Mouse (Mus musculus) MEL-GATA-1-ER (cell line): ENCODE results near the gene Timmdc1.
"Not testable (repeated sequence)": the region's sequence is repeated elsewhere in the genome, so short reads cannot be mapped to it uniquely, and the experiment has no call there.

Experiments used
- DNase-seq: peaks from one replicate; pipeline ENCODE4 v3.0.0-alpha.2; 2012; ENCODE audit warnings: low read depth; ENCODE audit errors: extremely low read depth

Timmdc1 gene

DNA sequence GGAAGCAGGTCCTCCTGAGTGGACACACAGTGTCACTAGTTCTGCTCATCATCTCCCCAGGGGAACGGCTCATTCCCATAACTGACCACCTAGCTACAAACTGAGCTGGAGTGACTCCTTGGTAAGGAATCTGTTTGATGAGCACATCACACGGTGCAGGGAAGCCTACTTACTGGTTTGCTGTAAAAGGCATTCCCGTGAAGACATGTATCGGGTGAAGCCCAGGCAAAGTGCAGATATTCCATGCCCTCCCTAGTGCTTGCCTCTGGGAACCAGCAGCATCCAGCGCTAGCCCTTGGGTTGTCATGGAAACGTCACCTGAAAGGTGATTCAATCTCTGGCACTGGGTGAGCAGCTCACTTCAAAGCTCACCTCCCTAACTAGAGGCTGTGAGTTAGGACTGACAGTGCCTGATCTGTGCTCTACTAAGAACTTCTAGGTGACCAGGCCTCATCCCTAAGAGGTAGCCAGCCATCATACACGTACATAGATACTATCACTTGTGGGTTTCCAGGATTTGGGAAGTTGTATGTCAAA, 25.8 kb downstream of the Timmdc1 start:
- no peak for DNase-seq

DNA sequence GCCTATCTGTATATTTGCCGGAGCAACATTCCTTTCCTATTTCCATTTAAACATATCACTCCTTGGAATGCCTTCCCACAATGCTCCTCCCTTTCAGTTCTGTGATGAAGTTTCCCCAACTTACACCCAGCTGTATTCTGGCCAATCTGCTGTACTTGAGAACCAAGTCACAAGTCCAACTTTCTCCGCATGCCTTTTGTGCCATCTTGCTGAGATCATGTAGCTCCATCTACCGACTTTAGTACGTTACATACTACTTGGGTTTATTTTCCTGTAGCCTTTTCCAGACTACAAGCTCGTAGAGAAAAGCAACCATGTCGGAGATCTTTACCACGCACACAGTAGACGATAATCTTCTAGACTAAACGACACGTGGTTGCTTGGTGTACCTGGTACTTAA, 28.6 kb downstream of the Timmdc1 start:
- DNase-seq = no peak

GRCm38 (mm10) chr16:38492551-38492950, 29.9 kb downstream of the Timmdc1 start:
- DNase-seq = no peak

DNA sequence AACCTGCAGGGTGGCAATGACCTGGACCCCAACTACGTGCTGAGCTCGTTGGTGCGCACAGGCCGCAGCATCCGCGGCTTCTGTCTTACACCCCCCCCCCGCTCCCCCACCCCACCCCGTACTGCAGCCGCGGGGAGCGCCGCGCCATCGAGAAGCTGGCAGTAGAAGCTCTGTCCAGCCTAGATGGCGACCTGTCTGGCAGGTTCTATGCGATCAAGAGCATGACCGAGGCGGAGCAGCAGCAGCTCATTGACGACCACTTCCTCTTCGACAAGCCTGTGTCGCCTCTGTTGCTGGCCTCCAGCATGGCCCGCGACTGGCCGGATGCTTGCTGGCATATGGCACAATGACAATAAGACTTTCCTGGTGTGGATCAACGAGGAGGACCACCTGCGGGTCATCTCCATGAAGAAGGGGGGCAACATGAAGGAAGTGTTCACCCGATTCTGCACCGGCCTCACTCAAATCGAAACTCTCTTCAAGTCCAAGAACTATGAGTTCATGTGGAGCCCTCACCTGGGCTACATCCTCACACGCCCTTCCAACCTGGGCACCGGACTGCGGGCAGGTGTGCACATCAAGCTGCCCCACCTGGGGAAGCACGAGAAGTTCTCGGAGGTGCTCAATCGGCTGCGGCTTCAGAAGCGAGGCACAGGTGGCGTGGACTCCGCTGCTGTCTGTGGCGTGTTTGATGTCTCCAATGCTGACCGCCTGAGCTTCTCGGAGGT, 38.7 kb downstream of the Timmdc1 start:
- DNase-seq = no peak

DNA sequence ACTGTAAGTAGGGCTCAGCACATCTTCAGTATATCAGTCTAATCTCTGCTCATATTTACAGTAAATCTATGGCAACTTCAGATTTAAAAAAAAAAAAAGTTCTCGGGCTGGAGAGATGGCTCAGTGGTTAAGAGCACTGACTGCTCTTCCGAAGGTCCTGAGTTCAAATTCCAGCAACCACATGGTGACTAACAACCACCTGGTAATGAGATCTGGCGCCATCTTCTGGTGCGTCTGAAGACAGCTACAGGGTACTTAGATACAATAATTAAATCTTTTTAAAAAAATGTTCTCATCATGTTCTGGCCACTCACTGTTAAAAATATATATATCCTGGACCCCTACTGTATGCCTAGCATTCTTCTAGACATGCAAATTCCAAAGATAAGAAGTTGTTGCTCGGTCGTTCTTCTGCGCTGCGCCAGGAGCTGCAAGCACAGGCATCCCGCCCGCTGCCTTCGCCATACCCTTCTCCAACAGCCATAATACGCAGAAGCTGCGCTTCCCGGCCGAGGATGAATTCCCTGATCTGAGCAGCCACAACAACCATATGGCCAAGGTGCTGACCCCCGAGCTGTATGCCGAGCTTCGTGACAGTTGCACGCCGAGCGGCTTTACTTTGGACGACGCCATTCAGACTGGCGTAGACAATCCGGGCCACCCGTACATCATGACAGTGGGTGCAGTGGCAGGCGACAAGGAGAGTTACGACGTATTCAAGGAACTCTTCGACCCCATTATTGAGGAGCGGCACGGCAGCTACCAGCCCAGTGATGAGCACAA, 39.5 kb downstream of the Timmdc1 start:
- DNase-seq = no peak

DNA sequence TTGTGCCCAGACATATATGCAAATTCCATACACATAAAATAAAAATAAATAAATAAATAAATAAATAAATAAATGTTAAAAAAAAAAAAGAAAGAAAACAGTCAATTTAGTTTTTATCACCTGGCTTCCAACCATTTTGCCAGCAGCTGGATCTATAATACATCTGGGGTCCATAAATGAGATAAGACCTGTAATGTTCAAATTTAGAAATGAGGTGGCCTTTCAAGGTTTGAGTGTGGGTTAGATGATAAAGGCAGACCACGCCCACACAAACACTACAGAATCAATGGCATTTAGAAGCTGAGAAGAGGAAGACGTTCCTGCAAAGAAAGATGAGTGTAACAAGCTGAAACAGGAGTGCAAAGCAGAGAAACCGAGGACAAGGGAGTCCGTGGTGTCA, 41.1 kb downstream of the Timmdc1 start:
- peak; percentile 36 for DNase-seq

- no peak for DNase-seq
These were observed 44.2 kb downstream of the Timmdc1 start for GRCm38 (mm10) chr16:38478296-38478695.

- DNase-seq = not testable (repeated sequence)
These were observed 45.2 kb downstream of the Timmdc1 start for GRCm38 (mm10) chr16:38477241-38477608.

DNA sequence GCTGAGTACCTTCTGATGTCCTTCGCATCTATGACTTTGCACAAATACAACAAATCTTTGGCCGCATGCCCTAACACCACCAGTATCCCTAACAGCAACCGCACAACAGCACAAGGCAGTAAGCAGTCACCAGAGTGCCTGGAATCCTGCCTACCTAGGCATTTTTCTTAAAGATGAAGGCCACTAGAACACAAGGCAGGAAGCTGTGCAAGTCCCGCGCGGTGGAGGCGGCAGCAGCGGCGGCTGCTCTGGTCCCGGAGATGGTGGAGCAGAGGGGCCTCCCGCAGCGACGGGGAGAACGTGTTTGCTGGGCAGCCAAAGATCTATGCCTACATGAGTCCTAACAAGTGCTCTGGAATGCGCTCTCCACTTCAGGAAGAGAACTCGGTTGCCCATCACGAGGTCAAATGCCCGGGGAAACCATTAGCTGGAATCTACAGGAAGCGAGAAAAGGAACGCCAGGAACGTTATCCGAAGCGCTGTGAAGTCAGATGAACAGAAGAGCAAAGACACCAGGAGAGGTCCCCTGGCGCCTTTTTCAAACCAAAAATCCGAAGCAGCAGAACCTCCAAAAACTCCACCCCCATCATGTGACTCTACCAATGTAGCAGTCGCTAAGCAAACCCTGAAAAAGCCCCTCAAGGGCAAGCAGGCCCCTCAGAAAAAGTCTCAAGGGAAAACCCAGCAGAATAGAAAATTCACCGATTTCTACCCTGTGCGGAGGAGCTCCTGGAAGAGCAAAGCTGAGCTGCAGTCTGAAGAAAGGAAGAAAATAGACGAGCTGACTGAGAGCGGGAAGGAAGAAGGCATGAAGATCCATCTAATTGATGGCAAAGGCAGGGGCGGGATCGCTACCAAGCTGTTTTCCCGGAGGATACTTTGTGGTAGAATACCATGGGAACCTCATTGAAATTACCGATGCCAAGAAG, 45.9 kb downstream of the Timmdc1 start:
- no peak for DNase-seq

- no peak for DNase-seq
These were observed 46.7 kb downstream of the Timmdc1 start for GRCm38 (mm10) chr16:38475681-38476311.

DNA sequence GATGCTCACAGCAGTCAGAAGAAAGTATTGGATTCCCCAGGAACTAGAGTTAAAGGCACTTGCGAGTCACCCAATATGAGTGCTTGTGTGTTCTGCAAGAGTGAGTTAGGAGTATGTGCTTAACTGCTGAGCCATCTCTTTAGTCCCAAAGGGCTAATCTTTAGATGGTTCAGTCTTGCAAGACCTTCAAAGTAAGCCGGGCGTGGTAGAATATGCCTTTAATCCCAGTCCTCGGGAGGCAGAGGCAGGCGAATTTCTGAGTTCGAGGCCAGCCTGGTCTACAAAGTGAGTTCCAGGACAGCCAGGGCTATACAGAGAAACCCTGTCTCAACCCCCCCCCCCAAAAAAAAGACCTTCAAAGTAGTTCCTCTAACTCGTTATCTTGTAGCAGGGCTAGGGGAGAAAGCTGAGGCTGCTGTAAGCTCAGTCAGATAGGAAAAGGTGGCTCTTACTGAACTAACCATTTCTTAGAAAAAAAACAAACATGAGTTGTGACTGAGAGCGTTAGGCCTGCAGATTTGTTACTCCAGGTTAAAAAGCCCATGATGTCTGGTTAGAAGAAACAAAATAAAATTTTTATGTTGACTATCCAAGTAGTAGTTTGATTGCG, 47.7 kb downstream of the Timmdc1 start:
- DNase-seq = no peak

DNA sequence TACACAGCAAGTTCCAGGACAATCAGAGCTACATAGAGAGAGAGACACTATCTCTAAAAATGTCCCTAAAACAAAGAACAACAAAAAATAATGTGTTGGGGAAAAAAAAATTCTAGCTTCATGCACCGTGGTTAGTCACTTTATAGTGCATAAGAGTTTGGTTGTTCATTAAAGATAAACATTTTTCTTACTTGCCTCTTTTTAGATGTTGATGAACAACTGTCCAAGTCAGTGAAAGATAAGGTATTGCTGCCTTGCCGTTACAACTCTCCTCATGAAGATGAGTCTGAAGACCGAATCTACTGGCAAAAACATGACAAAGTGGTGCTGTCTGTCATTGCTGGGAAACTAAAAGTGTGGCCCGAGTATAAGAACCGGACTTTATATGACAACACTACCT, 48.8 kb downstream of the Timmdc1 start:
- no peak for DNase-seq

- DNase-seq = no peak
These were observed 50.0 kb downstream of the Timmdc1 start for GRCm38 (mm10) chr16:38472507-38472873.

DNA sequence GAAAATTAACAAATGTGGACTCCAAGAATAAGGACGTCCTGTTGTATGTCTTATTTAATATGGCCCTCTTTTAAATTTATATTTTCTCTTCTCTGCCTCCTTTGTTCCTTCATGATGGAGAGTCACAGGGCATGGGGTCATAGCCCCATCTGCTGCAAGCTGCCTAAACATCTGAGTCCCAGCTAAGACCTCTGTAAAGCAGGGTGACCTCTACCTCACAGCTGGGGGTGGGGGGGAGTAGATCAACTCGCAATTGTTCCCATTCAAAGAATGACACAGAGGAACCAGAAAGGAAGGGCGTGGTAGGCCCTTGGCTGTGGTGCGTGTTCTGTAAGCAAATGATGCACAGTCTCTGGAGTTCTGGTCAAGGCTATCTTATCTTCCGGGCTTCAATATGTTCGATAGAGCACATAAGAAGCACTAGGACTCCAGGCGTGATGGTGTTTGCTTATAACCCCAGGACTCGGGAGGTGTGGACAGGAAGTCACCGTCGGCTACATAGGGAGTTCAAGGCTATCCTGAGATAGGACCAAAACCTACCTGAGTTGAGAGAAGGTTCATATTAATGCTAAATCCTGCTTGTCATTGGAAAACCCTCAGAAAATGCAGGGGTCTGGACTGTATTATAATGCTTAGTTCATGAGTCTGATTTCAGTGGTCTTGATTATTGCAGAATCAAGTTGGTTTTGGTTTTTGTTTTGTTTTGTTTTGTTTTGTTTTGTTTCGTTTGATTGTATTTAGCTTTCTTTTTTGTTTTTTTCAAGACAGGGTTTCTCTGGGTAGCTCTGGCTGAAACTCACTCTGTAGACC, 50.6 kb downstream of the Timmdc1 start:
- DNase-seq = no peak

GRCm38 (mm10) chr16:38469437-38469836, 53.0 kb downstream of the Timmdc1 start:
- DNase-seq = no peak

GRCm38 (mm10) chr16:38468706-38469018, 53.8 kb downstream of the Timmdc1 start:
- no peak for DNase-seq

- DNase-seq = no peak
These were observed 54.4 kb downstream of the Timmdc1 start for GRCm38 (mm10) chr16:38467917-38468705.

DNA sequence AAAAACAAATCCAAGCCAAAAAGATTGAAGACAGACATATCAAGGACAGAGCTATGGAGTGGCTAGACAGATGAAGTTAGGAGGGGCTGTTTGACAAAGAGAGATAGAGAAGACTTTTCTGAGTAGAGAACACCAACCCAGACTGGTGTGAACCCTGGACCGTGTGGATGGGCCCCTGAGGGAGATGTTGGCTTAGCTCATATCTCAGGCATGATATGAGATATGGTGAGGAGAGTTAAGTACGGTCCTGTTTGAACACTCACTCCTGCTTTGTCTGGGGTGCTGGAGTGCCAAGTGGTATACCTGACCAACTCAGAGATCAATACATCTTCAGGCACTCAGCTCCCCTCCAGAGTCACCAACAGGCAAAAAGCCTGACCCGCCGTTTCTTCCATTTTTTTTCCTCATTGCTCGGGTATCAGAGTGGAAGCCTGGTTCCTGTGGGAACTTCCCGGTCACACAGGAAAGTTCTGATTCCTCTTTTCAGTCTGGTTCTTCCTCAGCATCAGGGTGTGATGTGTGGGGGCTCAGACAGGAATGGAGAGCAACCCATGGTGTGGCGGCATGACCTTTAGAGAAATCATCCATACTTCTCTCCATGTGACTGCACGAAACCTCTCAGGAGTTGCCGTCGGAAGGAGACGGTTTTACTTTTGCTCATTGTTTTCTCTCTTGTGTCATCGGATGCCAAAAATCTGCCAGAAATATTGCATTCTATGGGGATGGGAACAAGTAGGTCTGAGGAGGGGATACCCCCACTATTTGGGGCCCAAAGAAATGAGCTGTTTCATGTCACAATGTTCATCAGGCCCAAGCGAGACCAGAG, 55.2 kb downstream of the Timmdc1 start:
- DNase-seq = no peak
